Mouse (Mus musculus): Measurements from ENCODE around the gene Olfr1020. TPM values are rescaled to one million over a fixed set of nuclear protein-coding genes. Genes with fewer than 3 reads are reported as not detected.

The Olfr1020 gene
- not detected in 2 replicates for polyA plus RNA-seq (2012; rRNA removed)

GRCm38 (mm10) chr2:85846730-85847129, at the start of gene Olfr1020:
Olfr1020 (plus strand) TSS chr2:85847030.

GRCm38 (mm10) chr2:85802444-85802843, 44.4 kb upstream of the Olfr1020 start, which contains the start of gene Olfr1016:
Olfr1016 (minus strand) TSS chr2:85802544.

GRCm38 (mm10) chr2:85818179-85818578, 28.7 kb upstream of the Olfr1020 start, which contains the start of gene Olfr1018:
Olfr1018 (plus strand) TSS chr2:85818479.

GRCm38 (mm10) chr2:85845383-85845782, 1.4 kb upstream of the Olfr1020 start, which contains the start of gene Olfr1019:
Olfr1019 (minus strand) TSS chr2:85845483.

GRCm38 (mm10) chr2:85868294-85868693, 21.5 kb downstream of the Olfr1020 start, which contains the start of gene Olfr1022:
Olfr1022 (plus strand) TSS chr2:85868594.

GRCm38 (mm10) chr2:85885340-85885739, 38.5 kb downstream of the Olfr1020 start, which contains the start of gene Olfr1023:
Olfr1023 (plus strand) TSS chr2:85885640.

Other genes starting within 250 kb of the Olfr1020 start
- not detected in 2 replicates for gene Olfr1000, start 235.1 kb upstream of the Olfr1020 start, polyA plus RNA-seq (2012; rRNA removed)
- not detected in 2 replicates for gene Olfr1002, start 196.3 kb upstream of the Olfr1020 start, polyA plus RNA-seq (2012; rRNA removed)
- gene Olfr154, start 182.6 kb upstream of the Olfr1020 start, polyA plus RNA-seq (2012; rRNA removed), result not detected in 2 replicates
- gene Olfr1006, start 168.3 kb upstream of the Olfr1020 start, polyA plus RNA-seq (2012; rRNA removed), result not detected in 2 replicates
- not detected in 2 replicates for gene Olfr1008, start 157.6 kb upstream of the Olfr1020 start, polyA plus RNA-seq (2012; rRNA removed)
- gene Olfr1009, start 131.6 kb upstream of the Olfr1020 start, polyA plus RNA-seq (2012; rRNA removed), result not detected in 2 replicates
- gene Olfr1012, start 84.3 kb upstream of the Olfr1020 start, polyA plus RNA-seq (2012; rRNA removed), result not detected in 2 replicates
- gene Olfr1013, start 79.9 kb upstream of the Olfr1020 start, polyA plus RNA-seq (2012; rRNA removed), result not detected in 2 replicates
- gene Olfr1014, start 74.3 kb upstream of the Olfr1020 start, polyA plus RNA-seq (2012; rRNA removed), result not detected in 2 replicates
- gene Olfr1015, start 65.0 kb upstream of the Olfr1020 start, polyA plus RNA-seq (2012; rRNA removed), result not detected in 2 replicates
- gene Olfr1016, start 44.5 kb upstream of the Olfr1020 start, polyA plus RNA-seq (2012; rRNA removed), result not detected in 2 replicates
- not detected in 2 replicates for gene Olfr1018, start 28.6 kb upstream of the Olfr1020 start, polyA plus RNA-seq (2012; rRNA removed)
- not detected in 2 replicates for gene Olfr1019, start 1.5 kb upstream of the Olfr1020 start, polyA plus RNA-seq (2012; rRNA removed)
- not detected in 2 replicates for gene Olfr1022, start 21.6 kb downstream of the Olfr1020 start, polyA plus RNA-seq (2012; rRNA removed)
- gene Olfr1023, start 38.6 kb downstream of the Olfr1020 start, polyA plus RNA-seq (2012; rRNA removed), result not detected in 2 replicates
- not detected in 2 replicates for gene Olfr1024, start 58.0 kb downstream of the Olfr1020 start, polyA plus RNA-seq (2012; rRNA removed)
- gene Olfr1025-ps1, start 68.2 kb downstream of the Olfr1020 start, polyA plus RNA-seq (2012; rRNA removed), result not detected in 2 replicates
- gene Olfr1026, start 74.5 kb downstream of the Olfr1020 start, polyA plus RNA-seq (2012; rRNA removed), result not detected in 2 replicates
- not detected in 2 replicates for gene Olfr1028, start 103.4 kb downstream of the Olfr1020 start, polyA plus RNA-seq (2012; rRNA removed)
- not detected in 2 replicates for gene Olfr1029, start 126.9 kb downstream of the Olfr1020 start, polyA plus RNA-seq (2012; rRNA removed)
- gene Olfr1030, start 132.2 kb downstream of the Olfr1020 start, polyA plus RNA-seq (2012; rRNA removed), result not detected in 2 replicates
- gene Olfr1031, start 143.3 kb downstream of the Olfr1020 start, polyA plus RNA-seq (2012; rRNA removed), result not detected in 2 replicates
- gene Olfr1032, start 158.5 kb downstream of the Olfr1020 start, polyA plus RNA-seq (2012; rRNA removed), result not detected in 2 replicates
- gene Olfr1033, start 173.6 kb downstream of the Olfr1020 start, polyA plus RNA-seq (2012; rRNA removed), result 0.08 and 0.14 TPM in 2 replicates
- 0.03 TPM in 1 of 2 replicates, not detected in the other for gene Olfr1034, start 198.8 kb downstream of the Olfr1020 start, polyA plus RNA-seq (2012; rRNA removed)
- not detected in 2 replicates for gene Olfr1036, start 227.0 kb downstream of the Olfr1020 start, polyA plus RNA-seq (2012; rRNA removed)
- gene Olfr1037, start 240.4 kb downstream of the Olfr1020 start, polyA plus RNA-seq (2012; rRNA removed), result not detected in 2 replicates

Measured in colon, adult 2 months (tissue).